Mouse (Mus musculus) layer of hippocampus, postnatal 10 days (tissue): ENCODE measurements around the gene Col19a1. TPM values are rescaled to one million over a fixed set of nuclear protein-coding genes. Genes with fewer than 3 reads are reported as not detected.

Experiments used
- DNase-seq, 2 experiments: peaks; one replicate each; pipeline ENCODE4 v3.0.0; 2021; ENCODE audit warnings: low spot score in 2 of 2
- total RNA-seq, 2 experiments: library from RNA; stranded (reverse); gene quantifications; 2 replicates each; pipeline ENCODE4 v1.2.3; 2021

Col19a1 gene
- total RNA-seq, 2 experiments from 2014 or later: 29.1 to 30.1 TPM

- no peak for DNase-seq
These were observed 116.6 kb downstream of the Col19a1 start for GRCm38 (mm10) chr1:24470633-24471032.

- DNase-seq: no peak
These were observed 125.9 kb downstream of the Col19a1 start for GRCm38 (mm10) chr1:24461305-24461887.

GRCm38 (mm10) chr1:24458015-24458414 is 129.3 kb downstream of the Col19a1 start:
- no peak for DNase-seq

- no peak for DNase-seq
These were observed 134.6 kb downstream of the Col19a1 start for GRCm38 (mm10) chr1:24452572-24453269.

- peak; percentile 5 to 20 for DNase-seq
These were observed 135.1 kb downstream of the Col19a1 start for GRCm38 (mm10) chr1:24452159-24452558.

- DNase-seq: no peak
These were observed 149.8 kb downstream of the Col19a1 start for GRCm38 (mm10) chr1:24437425-24437824.

GRCm38 (mm10) chr1:24428306-24428705 is 159.0 kb downstream of the Col19a1 start:
- no peak for DNase-seq

- peak; percentile 52 to 68 for DNase-seq
These were observed 209.0 kb downstream of the Col19a1 start for GRCm38 (mm10) chr1:24378125-24378821.

- DNase-seq: peak in 1 of 2 experiments; percentile 27
These were observed 212.4 kb downstream of the Col19a1 start for GRCm38 (mm10) chr1:24374902-24375301.

GRCm38 (mm10) chr1:24373671-24374070 is 213.6 kb downstream of the Col19a1 start:
- no peak for DNase-seq

- no peak for DNase-seq
These were observed 214.6 kb downstream of the Col19a1 start for GRCm38 (mm10) chr1:24372471-24373258.

GRCm38 (mm10) chr1:24367570-24368517 is 219.4 kb downstream of the Col19a1 start:
- peak; percentile 76 to 78 for DNase-seq

- DNase-seq: no peak
These were observed 222.5 kb downstream of the Col19a1 start for GRCm38 (mm10) chr1:24364775-24365174.

GRCm38 (mm10) chr1:24361990-24362635 is 225.2 kb downstream of the Col19a1 start:
- DNase-seq: peak in 1 of 2 experiments; percentile 32

GRCm38 (mm10) chr1:24349462-24350217 is 237.6 kb downstream of the Col19a1 start:
- no peak for DNase-seq

GRCm38 (mm10) chr1:24347621-24348160 is 239.6 kb downstream of the Col19a1 start:
- no peak for DNase-seq

GRCm38 (mm10) chr1:24337556-24338275 is 249.6 kb downstream of the Col19a1 start:
- DNase-seq: no peak

- DNase-seq: no peak
These were observed 251.2 kb downstream of the Col19a1 start for GRCm38 (mm10) chr1:24336051-24336450.
